Mouse (Mus musculus): ENCODE results near the gene Btf3.

Gene Btf3

DNA sequence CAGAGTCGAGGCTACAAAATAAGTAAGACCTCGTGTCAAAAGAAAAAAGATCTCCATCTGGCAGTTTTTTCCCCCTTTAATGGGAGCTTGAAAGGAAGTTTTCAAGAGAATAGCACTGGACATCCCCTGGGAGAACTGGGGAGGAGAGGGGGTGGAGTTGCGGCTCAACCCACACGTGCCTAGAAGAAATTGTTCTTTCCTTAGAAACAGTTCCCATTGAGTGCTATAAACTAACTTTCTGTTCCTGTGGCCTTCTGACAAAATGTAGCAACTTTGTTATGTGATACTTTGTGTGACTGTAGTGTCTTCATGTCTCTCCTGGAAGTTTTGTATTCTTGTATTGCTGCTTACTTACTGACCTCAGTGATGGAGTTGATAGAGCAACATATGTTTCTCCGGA, 52.7 kb downstream of the Btf3 start:
- no peak for DNase-seq

GRCm38 (mm10) chr13:98263458-98263987, 53.3 kb downstream of the Btf3 start:
- DNase-seq: no peak

- peak; percentile 99 for DNase-seq
These were observed 54.0 kb downstream of the Btf3 start, which contains the start of the genes Utp15 and Ankra2 for GRCm38 (mm10) chr13:98262636-98263457. Gene Utp15, minus strand, starts transcription at chr13:98263041. Gene Ankra2, plus strand, starts transcription at chr13:98263074.

All from layer of hippocampus, adult 9-11 months (tissue).